Mouse (Mus musculus): ENCODE measurements around the gene Trim60. TPM values are rescaled to one million over a fixed set of nuclear protein-coding genes. Genes with fewer than 3 reads are reported as not detected.

Gene Trim60
- polyA plus RNA-seq (2012): 0.03 TPM in 1 of 2 replicates, not detected in the other

GRCm38 (mm10) chr8:65018423-65018822 lies at the start of gene Trim60, which contains the start of gene Trim61:
Gene Trim60, minus strand, starts transcription at chr8:65018584.
Gene Trim61, minus strand, starts transcription at chr8:65018523.
- Histone ChIP-seq H3K4me1 (ENCODE audit: control insufficient read depth) (no peaks in the 10 kb centered on the region), H3K9me3 (ENCODE audit: control insufficient read depth, low read length) (peaks cover 38% of the 10 kb centered on the region), H3K36me3 (ENCODE audit: control insufficient read depth) (no peaks in the 10 kb centered on the region), H3K27me3 (ENCODE audit: control insufficient read depth) (no peaks in the 10 kb centered on the region), H3K4me3 (replicated peaks) (no peak within 1 kb of the TSS)
- no peak for TF ChIP-seq GATA1 (IDR thresholded peaks at IDR 0.05; ENCODE audit: low read length)
- TF ChIP-seq TAL1 (IDR thresholded peaks at IDR 0.05; ENCODE audit: low read length): no peak

- Histone ChIP-seq H3K36me3 (ENCODE audit: control insufficient read depth) (no peaks in the 10 kb centered on the region), H3K9me3 (ENCODE audit: control insufficient read depth, low read length) (peaks cover 2% of the 10 kb centered on the region; the same call in 1 of the 2 replicates), H3K4me3 (replicated peaks) (no peak overlapping the region), H3K4me1 (ENCODE audit: control insufficient read depth) (no peaks in the 10 kb centered on the region), H3K27me3 (ENCODE audit: control insufficient read depth) (no peaks in the 10 kb centered on the region)
- no peak for TF ChIP-seq GATA1 (IDR thresholded peaks at IDR 0.05; ENCODE audit: low read length)
Observed at GRCm38 (mm10) chr8:65067694-65068472, 49.5 kb upstream of the Trim60 start.

- TF ChIP-seq GATA1 (IDR thresholded peaks at IDR 0.05; ENCODE audit: low read length) (no peak), TAL1 (IDR thresholded peaks at IDR 0.05; ENCODE audit: low read length) (no peak)
- no peaks in the 10 kb centered on the region for H3K36me3 ChIP-seq (ENCODE audit: control insufficient read depth)
- H3K4me3 ChIP-seq (replicated peaks): no peak overlapping the region
- H3K4me1 ChIP-seq (ENCODE audit: control insufficient read depth): no peaks in the 10 kb centered on the region
- H3K27me3 ChIP-seq (ENCODE audit: control insufficient read depth): no peaks in the 10 kb centered on the region
- peaks cover 2% of the 10 kb centered on the region; the same call in 1 of the 2 replicates for H3K9me3 ChIP-seq (ENCODE audit: control insufficient read depth, low read length)
Observed at GRCm38 (mm10) chr8:65067031-65067430, 48.6 kb upstream of the Trim60 start.

- Histone ChIP-seq H3K4me1 (ENCODE audit: control insufficient read depth) (no peaks in the 10 kb centered on the region), H3K27me3 (ENCODE audit: control insufficient read depth) (no peaks in the 10 kb centered on the region), H3K4me3 (replicated peaks) (no peak overlapping the region), H3K9me3 (ENCODE audit: control insufficient read depth, low read length) (peaks cover 2% of the 10 kb centered on the region; the same call in 1 of the 2 replicates), H3K36me3 (ENCODE audit: control insufficient read depth) (no peaks in the 10 kb centered on the region)
- TF ChIP-seq TAL1 (IDR thresholded peaks at IDR 0.05; ENCODE audit: low read length): no peak
Observed at GRCm38 (mm10) chr8:65065622-65066021, 47.2 kb upstream of the Trim60 start.

GRCm38 (mm10) chr8:65064071-65064470 lies 45.7 kb upstream of the Trim60 start:
- no peaks in the 10 kb centered on the region for H3K36me3 ChIP-seq (ENCODE audit: control insufficient read depth)
- no peaks in the 10 kb centered on the region for H3K4me1 ChIP-seq (ENCODE audit: control insufficient read depth)
- H3K4me3 ChIP-seq (replicated peaks): no peak overlapping the region
- no peaks in the 10 kb centered on the region for H3K9me3 ChIP-seq (ENCODE audit: control insufficient read depth, low read length)
- TF ChIP-seq GATA1 (IDR thresholded peaks at IDR 0.05; ENCODE audit: low read length) (no peak), TAL1 (IDR thresholded peaks at IDR 0.05; ENCODE audit: low read length) (no peak)
- no peaks in the 10 kb centered on the region for H3K27me3 ChIP-seq (ENCODE audit: control insufficient read depth)

GRCm38 (mm10) chr8:65062195-65062594 lies 43.8 kb upstream of the Trim60 start:
- Histone ChIP-seq H3K4me3 (replicated peaks) (no peak overlapping the region), H3K9me3 (ENCODE audit: control insufficient read depth, low read length) (no peaks in the 10 kb centered on the region), H3K4me1 (ENCODE audit: control insufficient read depth) (no peaks in the 10 kb centered on the region), H3K36me3 (ENCODE audit: control insufficient read depth) (no peaks in the 10 kb centered on the region), H3K27me3 (ENCODE audit: control insufficient read depth) (no peaks in the 10 kb centered on the region)
- TF ChIP-seq TAL1 (IDR thresholded peaks at IDR 0.05; ENCODE audit: low read length) (no peak), GATA1 (IDR thresholded peaks at IDR 0.05; ENCODE audit: low read length) (no peak)

GRCm38 (mm10) chr8:65056722-65057121 lies 38.3 kb upstream of the Trim60 start:
- no peak for TF ChIP-seq GATA1 (IDR thresholded peaks at IDR 0.05; ENCODE audit: low read length)
- TF ChIP-seq TAL1 (IDR thresholded peaks at IDR 0.05; ENCODE audit: low read length): no peak
- Histone ChIP-seq H3K27me3 (ENCODE audit: control insufficient read depth) (no peaks in the 10 kb centered on the region), H3K4me1 (ENCODE audit: control insufficient read depth) (no peaks in the 10 kb centered on the region), H3K9me3 (ENCODE audit: control insufficient read depth, low read length) (no peaks in the 10 kb centered on the region), H3K36me3 (ENCODE audit: control insufficient read depth) (no peaks in the 10 kb centered on the region), H3K4me3 (replicated peaks) (no peak overlapping the region)

- H3K4me3 ChIP-seq (replicated peaks): no peak overlapping the region
- no peaks in the 10 kb centered on the region for H3K36me3 ChIP-seq (ENCODE audit: control insufficient read depth)
- H3K4me1 ChIP-seq (ENCODE audit: control insufficient read depth): no peaks in the 10 kb centered on the region
- no peak for TF ChIP-seq TAL1 (IDR thresholded peaks at IDR 0.05; ENCODE audit: low read length)
- no peak for TF ChIP-seq GATA1 (IDR thresholded peaks at IDR 0.05; ENCODE audit: low read length)
- H3K9me3 ChIP-seq (ENCODE audit: control insufficient read depth, low read length): no peaks in the 10 kb centered on the region
- H3K27me3 ChIP-seq (ENCODE audit: control insufficient read depth): no peaks in the 10 kb centered on the region
Observed at GRCm38 (mm10) chr8:65053968-65054367, 35.6 kb upstream of the Trim60 start.

GRCm38 (mm10) chr8:65053554-65053953 lies 35.2 kb upstream of the Trim60 start:
- no peaks in the 10 kb centered on the region for H3K9me3 ChIP-seq (ENCODE audit: control insufficient read depth, low read length)
- no peaks in the 10 kb centered on the region for H3K27me3 ChIP-seq (ENCODE audit: control insufficient read depth)
- H3K4me1 ChIP-seq (ENCODE audit: control insufficient read depth): no peaks in the 10 kb centered on the region
- no peaks in the 10 kb centered on the region for H3K36me3 ChIP-seq (ENCODE audit: control insufficient read depth)
- no peak overlapping the region for H3K4me3 ChIP-seq (replicated peaks)
- no peak for TF ChIP-seq TAL1 (IDR thresholded peaks at IDR 0.05; ENCODE audit: low read length)
- no peak for TF ChIP-seq GATA1 (IDR thresholded peaks at IDR 0.05; ENCODE audit: low read length)
